Mouse (Mus musculus): Measurements from ENCODE around the gene Rbpjl. TPM values are rescaled to one million over a fixed set of nuclear protein-coding genes. Genes with fewer than 3 reads are reported as not detected.

Gene Rbpjl
- total and polyA plus RNA-seq, 3 experiments = not detected

- DNase-seq = no peak
These were observed 42.6 kb downstream of the Rbpjl start for GRCm38 (mm10) chr2:164445399-164446085.

- DNase-seq = no peak
These were observed 43.1 kb downstream of the Rbpjl start for GRCm38 (mm10) chr2:164446086-164446469.

- DNase-seq = no peak
These were observed 45.2 kb downstream of the Rbpjl start for GRCm38 (mm10) chr2:164448140-164448539.

- no peak for DNase-seq
These were observed 46.0 kb downstream of the Rbpjl start for GRCm38 (mm10) chr2:164448921-164449320.

DNA sequence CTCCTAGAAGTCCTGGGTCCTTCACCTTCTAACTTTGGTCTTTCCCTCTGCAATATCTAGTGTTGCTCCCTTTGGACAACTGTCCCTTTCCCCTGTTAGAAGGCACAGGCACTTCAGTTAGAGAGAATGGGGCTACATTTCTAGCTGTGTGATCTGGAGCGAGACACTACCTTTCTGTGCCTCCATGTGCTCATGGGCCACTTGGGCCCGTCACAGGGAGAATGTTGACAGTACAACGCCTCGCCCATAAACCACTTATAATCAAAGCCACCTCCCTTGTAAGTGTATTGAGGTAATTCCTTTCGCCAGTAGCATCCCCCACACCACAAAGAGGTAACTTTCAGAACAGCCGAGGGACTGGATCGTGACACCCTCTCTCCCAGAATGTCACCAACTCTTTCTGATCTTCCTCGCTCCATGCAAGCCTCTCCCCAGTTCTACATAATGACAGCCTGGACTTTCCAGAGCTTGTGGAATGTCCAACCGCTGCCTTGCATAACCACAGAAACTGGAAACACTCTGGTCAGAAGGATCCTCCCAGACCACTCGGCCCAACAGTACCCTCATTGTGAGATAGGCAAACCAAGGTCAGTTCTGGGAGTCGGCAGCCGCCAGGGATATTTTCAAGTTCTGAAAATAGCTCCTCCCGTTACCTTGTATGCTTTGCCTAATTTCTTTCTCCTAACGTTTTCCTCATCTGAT is 46.6 kb downstream of the Rbpjl start:
- no peak for DNase-seq

GRCm38 (mm10) chr2:164452000-164452676 is 49.2 kb downstream of the Rbpjl start:
- DNase-seq = no peak

- DNase-seq = no peak
These were observed 50.3 kb downstream of the Rbpjl start for GRCm38 (mm10) chr2:164453047-164453757.

DNA sequence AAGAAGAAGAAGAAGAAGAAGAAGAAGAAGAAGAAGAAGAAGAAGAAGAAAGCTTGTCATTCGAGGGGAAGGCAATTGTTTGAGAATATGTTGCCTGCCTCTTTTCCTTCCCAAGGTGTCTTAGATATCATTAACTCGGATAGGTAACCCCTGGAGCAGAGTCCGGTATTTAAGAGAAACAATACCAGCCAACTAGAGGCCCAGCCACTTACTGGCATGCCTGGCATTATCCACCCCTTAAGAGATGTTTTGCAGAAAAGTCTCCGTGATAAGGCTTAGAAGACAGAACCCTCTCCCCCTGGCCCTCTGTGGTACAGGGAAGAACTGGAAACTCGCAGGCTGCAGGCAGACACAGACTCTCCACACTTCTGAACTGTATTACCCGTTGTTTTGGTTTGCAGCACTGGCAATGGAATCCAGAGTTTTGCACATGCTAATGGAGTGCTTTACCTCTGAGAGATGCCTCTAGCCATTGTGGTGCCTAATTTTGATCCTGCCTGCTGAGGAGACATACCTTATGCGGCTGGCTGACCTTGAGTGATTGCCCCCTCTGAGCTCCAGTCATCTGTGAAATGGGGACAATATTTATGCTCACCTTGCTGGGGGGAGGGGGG is 51.1 kb downstream of the Rbpjl start:
- no peak for DNase-seq

- DNase-seq = peak; percentile 84
These were observed 51.9 kb downstream of the Rbpjl start for GRCm38 (mm10) chr2:164454846-164455245.

GRCm38 (mm10) chr2:164455421-164456190 is 52.7 kb downstream of the Rbpjl start:
- DNase-seq = peak; percentile 59

- no peak for DNase-seq
These were observed 53.5 kb downstream of the Rbpjl start for GRCm38 (mm10) chr2:164456413-164456812.

GRCm38 (mm10) chr2:164456864-164457300 is 53.9 kb downstream of the Rbpjl start, which contains the start of gene Sys1:
Gene Sys1, plus strand, starts transcription at chr2:164456964.
- peak; percentile 54 for DNase-seq

DNA sequence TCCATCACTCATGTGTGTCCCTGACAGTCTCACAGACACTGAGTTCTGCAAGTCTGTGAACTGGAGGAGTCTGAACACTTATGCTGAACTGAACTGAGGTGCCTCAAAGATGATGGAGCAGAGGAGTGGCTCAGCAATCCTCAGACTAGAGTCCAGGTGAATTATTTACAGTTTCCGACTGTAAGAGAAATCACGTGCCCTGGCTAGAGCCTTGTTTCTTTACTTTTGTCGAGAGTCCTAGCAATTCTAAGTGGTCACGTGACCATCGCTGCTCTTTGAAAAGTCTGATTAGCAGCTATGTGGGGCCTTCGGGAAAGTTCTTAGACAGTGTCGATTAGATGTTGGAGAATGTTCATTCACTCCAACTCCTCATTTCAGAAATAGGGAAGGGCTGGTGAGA is 55.0 kb downstream of the Rbpjl start:
- DNase-seq = no peak

- DNase-seq = peak; percentile 87
These were observed 55.6 kb downstream of the Rbpjl start for GRCm38 (mm10) chr2:164458535-164458934.

DNA sequence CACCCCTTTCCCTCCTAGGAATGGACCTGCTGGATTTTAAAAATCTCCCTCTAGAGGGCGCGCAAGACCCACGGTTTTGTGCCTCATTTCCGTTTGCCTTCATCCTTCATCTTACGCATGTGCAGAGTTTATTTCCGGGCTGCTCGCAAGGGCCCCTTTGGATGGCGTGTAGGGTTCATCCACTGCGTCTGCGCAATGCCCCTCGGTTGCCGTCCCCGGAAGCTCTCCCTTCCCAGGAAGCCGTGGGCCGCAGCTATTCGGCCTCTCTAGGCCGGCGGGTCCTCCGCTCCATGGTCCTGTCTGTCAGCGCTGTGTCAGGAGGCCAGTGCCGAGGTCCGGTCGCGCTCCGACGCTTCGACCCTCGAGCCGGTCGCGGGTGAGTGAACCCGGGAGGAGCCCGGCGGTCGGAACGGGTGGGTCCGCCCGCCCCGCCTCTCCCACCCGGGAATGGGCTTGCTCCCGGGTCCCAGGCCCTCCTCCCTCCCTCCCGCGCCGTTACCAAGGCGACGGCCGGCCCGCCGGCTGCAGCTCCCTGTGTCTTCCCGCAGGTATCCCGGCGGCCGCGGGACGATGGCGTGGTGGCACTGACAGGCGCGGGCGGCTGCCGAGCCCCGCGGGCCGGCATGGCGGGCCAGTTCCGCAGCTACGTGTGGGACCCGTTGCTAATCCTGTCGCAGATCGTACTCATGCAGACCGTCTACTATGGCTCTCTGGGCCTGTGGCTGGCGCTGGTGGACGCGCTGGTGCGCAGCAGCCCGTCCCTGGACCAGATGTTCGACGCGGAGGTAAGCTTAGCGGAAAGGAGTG is 58.0 kb downstream of the Rbpjl start, which contains the start of gene Gm20458:
TSS of gene Gm20458 (plus strand) at position 223 of the 807 bp plus-strand sequence.
- peak; percentile 98 for DNase-seq

Small RNA genes within 50 kb of the gene (microRNA-seq; reads per million reads assigned to microRNA genes)
- 0 reads per million in 2 experiments for gene Mir7678

Other genes starting within 250 kb of the Rbpjl start
- gene Kcns1, start 232.0 kb upstream of the Rbpjl start, total RNA-seq (2021) = not detected
- gene Kcns1, start 232.0 kb upstream of the Rbpjl start, polyA plus RNA-seq (2012; rRNA removed) = not detected in 2 replicates
- gene Wfdc5, start 220.4 kb upstream of the Rbpjl start, total RNA-seq (2021) = not detected
- not detected in 2 replicates for gene Wfdc5, start 220.4 kb upstream of the Rbpjl start, polyA plus RNA-seq (2012; rRNA removed)
- 10 to 100 TPM in 1 of 2 experiments, not detected in 1; 10.5 TPM for gene Wfdc12, start 212.5 kb upstream of the Rbpjl start, total RNA-seq (2021)
- 0.39 and 2.3 TPM in 2 replicates for gene Wfdc12, start 212.5 kb upstream of the Rbpjl start, polyA plus RNA-seq (2012; rRNA removed)
- gene Wfdc15a, start 203.0 kb upstream of the Rbpjl start, total RNA-seq (2021) = not detected
- not detected in 2 replicates for gene Wfdc15a, start 203.0 kb upstream of the Rbpjl start, polyA plus RNA-seq (2012; rRNA removed)
- gene Wfdc15b, start 181.5 kb upstream of the Rbpjl start, total RNA-seq (2021) = not detected
- not detected in 2 replicates for gene Wfdc15b, start 181.5 kb upstream of the Rbpjl start, polyA plus RNA-seq (2012; rRNA removed)
- not detected for gene Svs2, start 164.7 kb upstream of the Rbpjl start, total RNA-seq (2021)
- gene Svs2, start 164.7 kb upstream of the Rbpjl start, polyA plus RNA-seq (2012; rRNA removed) = not detected in 2 replicates
- not detected for gene Svs3b, start 146.5 kb upstream of the Rbpjl start, total RNA-seq (2021)
- gene Svs3b, start 146.5 kb upstream of the Rbpjl start, polyA plus RNA-seq (2012; rRNA removed) = not detected in 2 replicates
- gene Svs4, start 124.7 kb upstream of the Rbpjl start, total RNA-seq (2021) = not detected
- gene Svs4, start 124.7 kb upstream of the Rbpjl start, polyA plus RNA-seq (2012; rRNA removed) = not detected in 2 replicates
- not detected for gene Svs3a, start 113.9 kb upstream of the Rbpjl start, total RNA-seq (2021)
- not detected in 2 replicates for gene Svs3a, start 113.9 kb upstream of the Rbpjl start, polyA plus RNA-seq (2012; rRNA removed)
- gene Svs6, start 86.4 kb upstream of the Rbpjl start, total RNA-seq (2021) = not detected
- not detected in 2 replicates for gene Svs6, start 86.4 kb upstream of the Rbpjl start, polyA plus RNA-seq (2012; rRNA removed)
- gene Svs5, start 70.4 kb upstream of the Rbpjl start, total RNA-seq (2021) = 1 to 10 TPM; 1.5 to 1.7 TPM
- gene Svs5, start 70.4 kb upstream of the Rbpjl start, polyA plus RNA-seq (2012; rRNA removed) = not detected in 2 replicates
- 10 to 100 TPM; 19.3 to 36.0 TPM for gene Slpi, start 14.0 kb upstream of the Rbpjl start, total RNA-seq (2021)
- gene Slpi, start 14.0 kb upstream of the Rbpjl start, polyA plus RNA-seq (2012; rRNA removed) = 5.7 and 8.5 TPM in 2 replicates
- 1 to 10 TPM in 1 of 2 experiments, under 1 TPM in 1; 0.17 to 1.8 TPM for gene Matn4, start 2.0 kb downstream of the Rbpjl start, total RNA-seq (2021)
- 1.0 TPM in 2 replicates for gene Matn4, start 2.0 kb downstream of the Rbpjl start, polyA plus RNA-seq (2012; rRNA removed)
- 100 to 1,000 TPM; 123 to 151 TPM for gene Sdc4, start 40.7 kb downstream of the Rbpjl start, total RNA-seq (2021)
- 23.3 and 23.5 TPM in 2 replicates for gene Sdc4, start 40.7 kb downstream of the Rbpjl start, polyA plus RNA-seq (2012; rRNA removed)
- 10 to 100 TPM; 24.5 to 34.0 TPM for gene Sys1, start 53.8 kb downstream of the Rbpjl start, total RNA-seq (2021)
- gene Sys1, start 53.8 kb downstream of the Rbpjl start, polyA plus RNA-seq (2012; rRNA removed) = 299 and 335 TPM in 2 replicates
- gene Gm20458, start 57.8 kb downstream of the Rbpjl start, total RNA-seq (2021) = 1 to 10 TPM; 3.9 to 9.6 TPM
- gene Gm20458, start 57.8 kb downstream of the Rbpjl start, polyA plus RNA-seq (2012; rRNA removed) = 9.6 and 18.9 TPM in 2 replicates
- not detected for gene Trp53tg5, start 70.6 kb downstream of the Rbpjl start, total RNA-seq (2021)
- gene Trp53tg5, start 70.6 kb downstream of the Rbpjl start, polyA plus RNA-seq (2012; rRNA removed) = not detected in 2 replicates
- gene Dbndd2, start 83.0 kb downstream of the Rbpjl start, total RNA-seq (2021) = 1 to 10 TPM; 5.5 to 7.0 TPM
- gene Dbndd2, start 83.0 kb downstream of the Rbpjl start, polyA plus RNA-seq (2012; rRNA removed) = 20.8 and 30.7 TPM in 2 replicates
- gene Pigt, start 94.4 kb downstream of the Rbpjl start, total RNA-seq (2021) = 10 to 100 TPM; 72.7 to 98.8 TPM
- gene Pigt, start 94.4 kb downstream of the Rbpjl start, polyA plus RNA-seq (2012; rRNA removed) = 216 and 218 TPM in 2 replicates
- gene Wfdc2, start 159.3 kb downstream of the Rbpjl start, total RNA-seq (2021) = not detected
- gene Wfdc2, start 159.3 kb downstream of the Rbpjl start, polyA plus RNA-seq (2012; rRNA removed) = 0.51 and 0.73 TPM in 2 replicates
- gene Spint3, start 170.3 kb downstream of the Rbpjl start, total RNA-seq (2021) = not detected
- gene Spint3, start 170.3 kb downstream of the Rbpjl start, polyA plus RNA-seq (2012; rRNA removed) = not detected in 2 replicates
- gene Wfdc6a, start 182.3 kb downstream of the Rbpjl start, total RNA-seq (2021) = under 1 TPM in 1 of 2 experiments, not detected in 1; 0.52 TPM
- gene Wfdc6a, start 182.3 kb downstream of the Rbpjl start, polyA plus RNA-seq (2012; rRNA removed) = 0.62 and 1.0 TPM in 2 replicates
- gene Eppin, start 190.5 kb downstream of the Rbpjl start, total RNA-seq (2021) = not detected
- 0.29 TPM in 1 of 2 replicates, not detected in the other for gene Eppin, start 190.5 kb downstream of the Rbpjl start, polyA plus RNA-seq (2012; rRNA removed)
- not detected for gene Wfdc6b, start 210.4 kb downstream of the Rbpjl start, total RNA-seq (2021)
- gene Wfdc6b, start 210.4 kb downstream of the Rbpjl start, polyA plus RNA-seq (2012; rRNA removed) = not detected in 2 replicates
- gene Wfdc8, start 210.5 kb downstream of the Rbpjl start, total RNA-seq (2021) = not detected
- 0.07 and 1.8 TPM in 2 replicates for gene Wfdc8, start 210.5 kb downstream of the Rbpjl start, polyA plus RNA-seq (2012; rRNA removed)
- gene Wfdc16, start 235.7 kb downstream of the Rbpjl start, total RNA-seq (2021) = not detected
- not detected in 2 replicates for gene Wfdc16, start 235.7 kb downstream of the Rbpjl start, polyA plus RNA-seq (2012; rRNA removed)

Measured in adrenal gland, adult 2 months (tissue).